Mouse (Mus musculus): ENCODE data around the gene Myl10.
"Not testable (repeated sequence)": the region's sequence is repeated elsewhere in the genome, so short reads cannot be mapped to it uniquely, and the experiment has no call there.

Myl10 gene

GRCm38 (mm10) chr5:136692784-136693183, at the start of gene Myl10:
TSS of gene Myl10 (plus strand) at chr5:136693146.
- DNase-seq (ENCODE audit: extremely low read depth, low read depth, low spot score) = no peak

- DNase-seq (ENCODE audit: extremely low read depth, low read depth, low spot score) = no peak
Measured at GRCm38 (mm10) chr5:136646731-136647328, 46.1 kb upstream of the Myl10 start.

DNA sequence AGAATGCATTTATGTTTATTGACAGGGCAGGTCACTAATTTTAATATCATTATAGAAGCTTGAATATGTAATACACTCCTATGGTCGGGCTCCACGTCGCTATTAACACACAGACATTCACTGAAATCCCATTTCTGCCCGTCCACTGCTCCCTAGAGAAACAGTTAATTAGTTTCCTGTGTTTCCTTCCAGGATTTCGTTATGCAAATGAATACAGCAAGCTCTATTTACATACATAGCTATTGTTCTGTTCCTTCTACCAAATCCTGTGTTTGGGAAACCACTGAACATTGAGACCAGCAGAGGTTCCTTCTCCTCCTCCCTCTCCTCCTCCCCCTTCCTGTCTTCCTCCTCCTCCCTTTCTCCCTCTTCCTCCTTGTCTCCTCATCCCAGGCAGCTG, 43.9 kb upstream of the Myl10 start:
- no peak for DNase-seq (ENCODE audit: extremely low read depth, low read depth, low spot score)

GRCm38 (mm10) chr5:136649655-136650054, 43.3 kb upstream of the Myl10 start:
- no peak for DNase-seq (ENCODE audit: extremely low read depth, low read depth, low spot score)

- no peak for DNase-seq (ENCODE audit: extremely low read depth, low read depth, low spot score)
Measured at GRCm38 (mm10) chr5:136654481-136654880, 38.5 kb upstream of the Myl10 start.

- no peak for DNase-seq (ENCODE audit: extremely low read depth, low read depth, low spot score)
Measured at GRCm38 (mm10) chr5:136656830-136657395, 36.0 kb upstream of the Myl10 start.

- not testable (repeated sequence) for DNase-seq (ENCODE audit: extremely low read depth, low read depth, low spot score)
Measured at GRCm38 (mm10) chr5:136660721-136661120, 32.2 kb upstream of the Myl10 start.

DNA sequence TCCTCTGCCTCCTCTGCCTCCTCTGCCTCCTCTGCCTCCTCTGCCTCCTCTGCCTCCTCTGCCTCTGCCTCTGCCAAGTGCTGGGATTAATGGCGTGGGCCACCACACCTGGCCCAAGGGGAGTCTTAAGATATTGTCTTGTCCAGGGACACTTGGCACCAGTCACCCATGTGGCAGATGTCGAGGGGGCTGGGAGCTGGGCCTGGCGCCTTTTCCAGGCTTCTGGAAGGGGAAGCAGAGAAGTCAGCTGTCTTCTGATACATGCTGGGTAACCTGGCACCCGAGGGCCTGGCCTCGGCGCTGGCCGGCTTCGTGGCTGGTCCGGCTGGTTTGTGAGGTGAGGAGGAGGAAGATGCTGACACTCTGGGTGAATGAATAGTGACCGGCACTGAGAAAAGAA, 30.7 kb upstream of the Myl10 start:
- DNase-seq (ENCODE audit: extremely low read depth, low read depth, low spot score) = no peak

DNA sequence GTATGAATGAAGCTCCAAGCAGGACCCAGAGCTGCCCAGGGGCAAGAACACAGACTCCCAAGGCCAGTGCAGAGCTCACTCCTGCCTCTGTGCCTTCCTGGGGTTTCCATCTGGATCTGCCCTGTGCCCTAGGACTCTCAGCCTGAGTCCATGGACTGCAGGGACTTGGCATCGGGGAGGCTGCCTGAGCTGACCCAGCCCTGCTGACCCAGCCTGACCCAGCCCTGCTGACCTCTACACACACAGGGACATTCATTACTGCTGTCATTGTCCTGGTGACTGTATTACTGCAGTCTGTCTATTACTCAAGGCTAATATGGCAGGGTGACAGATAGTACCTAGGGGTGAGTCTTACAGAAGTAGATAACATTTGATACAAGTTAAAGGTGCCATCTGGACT, 30.1 kb upstream of the Myl10 start:
- DNase-seq (ENCODE audit: extremely low read depth, low read depth, low spot score) = no peak

GRCm38 (mm10) chr5:136664497-136664896, 28.4 kb upstream of the Myl10 start:
- DNase-seq (ENCODE audit: extremely low read depth, low read depth, low spot score) = no peak

- DNase-seq (ENCODE audit: extremely low read depth, low read depth, low spot score) = no peak
Measured at GRCm38 (mm10) chr5:136676315-136677030, 16.5 kb upstream of the Myl10 start.

- DNase-seq (ENCODE audit: extremely low read depth, low read depth, low spot score) = no peak
Measured at GRCm38 (mm10) chr5:136678840-136679348, 14.1 kb upstream of the Myl10 start.

- no peak for DNase-seq (ENCODE audit: extremely low read depth, low read depth, low spot score)
Measured at GRCm38 (mm10) chr5:136686349-136686748, 6.6 kb upstream of the Myl10 start.

DNA sequence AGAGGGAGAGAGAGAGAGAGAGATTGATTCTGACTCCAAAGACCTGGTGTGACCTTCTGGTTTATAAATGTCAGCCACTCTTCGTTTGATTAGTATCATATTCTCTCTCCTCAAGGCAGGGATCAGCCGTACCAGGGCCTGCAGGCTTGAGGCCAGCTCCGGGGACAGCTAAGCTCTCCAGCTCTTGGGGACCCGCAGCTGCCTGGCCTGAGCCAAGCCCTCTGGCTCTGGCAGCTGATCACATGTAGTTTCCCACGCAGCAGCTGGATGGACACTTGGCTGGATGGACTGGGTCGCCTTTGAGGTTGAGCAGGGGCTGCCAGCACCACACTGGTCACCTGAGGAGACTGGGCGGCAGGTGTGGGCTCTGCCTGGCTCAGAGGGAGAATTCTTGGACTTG, 5.4 kb upstream of the Myl10 start:
- no peak for DNase-seq (ENCODE audit: extremely low read depth, low read depth, low spot score)

GRCm38 (mm10) chr5:136688841-136689240, 4.1 kb upstream of the Myl10 start:
- DNase-seq (ENCODE audit: extremely low read depth, low read depth, low spot score) = no peak

DNA sequence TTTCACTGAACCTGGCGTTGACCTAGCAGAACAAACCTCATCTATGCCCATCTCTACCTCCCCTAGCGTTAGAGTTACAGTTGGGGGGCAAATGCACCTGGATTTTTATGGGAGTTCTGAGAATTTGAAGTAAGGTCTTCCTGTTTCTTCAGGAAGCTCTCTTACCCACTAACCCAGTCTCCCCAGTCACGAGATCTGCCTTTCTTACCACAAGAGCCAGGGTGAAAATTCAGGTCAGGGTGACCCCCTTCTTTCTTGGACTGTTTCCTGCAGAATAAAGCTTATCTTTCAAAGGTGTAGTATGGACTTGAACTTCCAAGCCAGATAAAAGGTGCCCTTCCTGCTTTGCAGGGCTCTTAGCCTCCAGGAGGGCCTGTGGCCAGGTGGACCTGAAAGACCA, 1.8 kb upstream of the Myl10 start:
- DNase-seq (ENCODE audit: extremely low read depth, low read depth, low spot score) = no peak

DNA sequence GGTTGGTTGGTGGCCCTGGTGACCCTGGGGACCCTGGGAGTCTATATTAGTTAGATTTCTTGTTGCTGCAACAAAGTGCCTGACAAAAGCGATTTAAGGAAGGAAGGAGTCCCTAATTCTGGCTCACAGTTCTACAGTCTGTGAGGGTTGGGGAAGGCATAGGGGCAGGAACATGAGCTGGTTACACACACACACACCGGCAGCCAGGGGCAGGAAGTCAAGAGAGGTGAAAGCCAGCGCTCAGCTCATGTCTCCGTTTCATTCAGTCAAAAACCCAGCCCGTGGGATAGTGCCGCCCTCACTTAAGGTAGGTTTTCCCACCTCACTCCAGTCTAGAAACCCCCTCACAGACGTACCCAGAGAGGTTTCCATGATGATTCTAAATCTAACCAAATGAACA, 472 bp downstream of the Myl10 start:
- no peak for DNase-seq (ENCODE audit: extremely low read depth, low read depth, low spot score)

GRCm38 (mm10) chr5:136694976-136695375, 2.0 kb downstream of the Myl10 start:
- no peak for DNase-seq (ENCODE audit: extremely low read depth, low read depth, low spot score)

DNA sequence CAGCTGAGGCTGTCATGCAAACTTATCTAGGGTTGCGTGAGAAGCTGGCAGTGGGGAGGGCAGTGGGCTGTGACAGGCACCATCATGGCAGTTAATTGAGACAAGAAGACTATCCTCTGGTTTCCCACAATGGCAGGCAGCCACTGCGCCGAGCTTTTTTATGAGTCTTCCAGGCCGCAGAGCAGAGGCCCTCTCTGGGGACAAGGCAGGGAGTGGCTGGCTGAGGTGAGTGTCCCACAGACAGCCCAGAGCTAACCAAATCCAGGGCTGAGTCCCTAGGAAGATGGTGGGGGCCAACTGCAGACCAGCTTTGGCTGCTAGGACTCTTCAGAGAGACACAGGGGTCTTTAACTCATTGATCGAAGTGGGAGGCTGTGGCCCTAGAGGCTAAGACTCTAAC, 3.6 kb downstream of the Myl10 start:
- DNase-seq (ENCODE audit: extremely low read depth, low read depth, low spot score) = no peak

GRCm38 (mm10) chr5:136697618-136698017, 4.7 kb downstream of the Myl10 start:
- DNase-seq (ENCODE audit: extremely low read depth, low read depth, low spot score) = no peak

DNA sequence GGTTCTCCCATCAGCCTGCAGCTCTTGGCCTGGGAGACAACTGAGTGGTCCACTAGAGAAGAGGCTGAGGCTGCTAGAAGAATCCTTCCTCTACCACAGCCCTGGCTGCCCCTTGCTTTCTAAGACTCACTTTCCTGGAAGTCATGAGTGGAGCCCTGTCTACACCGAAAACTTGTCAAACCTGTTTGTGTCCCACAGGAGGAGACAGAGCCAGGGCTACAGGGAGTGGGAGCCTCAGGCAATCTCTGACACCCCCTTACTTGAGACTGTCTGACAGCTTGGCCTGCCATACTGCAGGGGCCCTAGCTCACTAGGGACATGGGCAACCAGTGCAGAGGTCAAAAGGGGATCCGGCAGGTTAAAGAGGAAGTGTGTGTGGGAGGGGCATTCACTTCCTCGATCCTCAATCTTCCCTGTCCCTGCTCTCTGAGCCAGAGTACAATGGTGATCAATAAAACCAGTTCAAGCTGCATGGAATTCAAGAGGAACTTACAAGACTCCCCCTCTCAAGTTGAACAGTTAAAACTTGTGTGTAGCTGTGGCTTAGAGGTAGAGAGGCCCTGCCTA, 9.3 kb downstream of the Myl10 start:
- no peak for DNase-seq (ENCODE audit: extremely low read depth, low read depth, low spot score)

DNA sequence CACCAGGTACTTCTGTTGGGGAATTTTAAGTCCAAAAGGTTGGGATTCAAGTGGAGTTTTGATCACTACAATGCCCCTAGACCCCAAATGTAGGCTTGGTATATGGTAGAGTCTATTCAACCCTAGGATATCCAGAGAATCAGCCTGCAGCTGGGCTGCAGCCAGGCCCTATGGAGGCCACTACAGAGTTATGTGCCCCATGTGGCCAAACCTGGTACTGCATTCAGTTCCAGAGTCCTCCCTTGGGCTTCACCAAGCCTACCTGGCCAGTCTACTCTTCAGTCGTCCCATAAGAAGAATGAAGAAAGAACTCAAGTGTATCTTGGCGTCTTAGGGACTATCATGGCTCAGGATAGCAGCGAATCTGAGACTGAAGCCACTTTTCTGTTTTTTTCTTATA, 10.8 kb downstream of the Myl10 start:
- no peak for DNase-seq (ENCODE audit: extremely low read depth, low read depth, low spot score)

All from fat pad, adult 2 months (tissue).